Mouse (Mus musculus) c-Kit-positive CD71-positive TER-119-negative erythroid progenitor cells, embryonic 14.5 days (primary cell): ENCODE measurements around the gene 5730596B20Rik.

ENCODE experiments used
- DNase-seq: peaks from one replicate; pipeline ENCODE4 v3.0.0-alpha.2; 2013; ENCODE audit warnings: low read depth

5730596B20Rik gene

DNA sequence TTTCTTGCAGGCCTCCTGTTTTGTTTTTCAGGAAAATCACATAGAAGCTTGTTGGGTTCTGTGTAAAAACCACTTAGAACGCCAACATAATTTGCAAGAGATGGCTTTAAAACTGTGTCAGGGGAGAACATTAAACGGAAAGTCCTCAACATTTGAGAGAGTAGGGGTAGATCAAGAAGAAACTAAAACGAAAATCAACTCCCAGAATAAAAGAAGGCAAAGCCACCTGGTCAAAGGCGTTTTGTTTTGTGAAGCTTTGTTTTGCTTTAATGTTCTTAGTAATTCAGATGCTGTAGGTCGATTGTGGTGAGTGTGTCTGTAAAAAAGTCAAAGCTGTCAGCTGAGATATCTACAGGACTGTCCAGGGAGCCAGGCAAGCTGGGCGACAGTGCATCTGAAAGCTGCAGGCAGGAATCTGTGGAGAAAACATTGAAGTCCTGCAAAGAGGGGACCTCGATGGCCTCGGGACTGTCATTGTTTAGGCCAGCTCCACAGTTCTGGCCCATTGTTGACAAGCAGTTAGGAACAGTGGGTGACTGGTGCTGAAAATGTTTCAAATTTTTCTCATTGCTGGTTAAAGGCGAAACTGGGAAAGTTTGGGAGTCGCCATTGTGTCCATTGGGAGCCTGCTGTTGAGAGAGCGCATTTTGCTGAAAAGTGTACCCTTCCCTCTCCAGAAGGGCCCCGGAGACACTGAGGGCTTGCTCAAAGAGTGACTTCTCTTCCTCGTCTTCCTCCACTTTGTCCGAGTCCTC lies 14.5 kb upstream of the 5730596B20Rik start:
- no peak for DNase-seq

DNA sequence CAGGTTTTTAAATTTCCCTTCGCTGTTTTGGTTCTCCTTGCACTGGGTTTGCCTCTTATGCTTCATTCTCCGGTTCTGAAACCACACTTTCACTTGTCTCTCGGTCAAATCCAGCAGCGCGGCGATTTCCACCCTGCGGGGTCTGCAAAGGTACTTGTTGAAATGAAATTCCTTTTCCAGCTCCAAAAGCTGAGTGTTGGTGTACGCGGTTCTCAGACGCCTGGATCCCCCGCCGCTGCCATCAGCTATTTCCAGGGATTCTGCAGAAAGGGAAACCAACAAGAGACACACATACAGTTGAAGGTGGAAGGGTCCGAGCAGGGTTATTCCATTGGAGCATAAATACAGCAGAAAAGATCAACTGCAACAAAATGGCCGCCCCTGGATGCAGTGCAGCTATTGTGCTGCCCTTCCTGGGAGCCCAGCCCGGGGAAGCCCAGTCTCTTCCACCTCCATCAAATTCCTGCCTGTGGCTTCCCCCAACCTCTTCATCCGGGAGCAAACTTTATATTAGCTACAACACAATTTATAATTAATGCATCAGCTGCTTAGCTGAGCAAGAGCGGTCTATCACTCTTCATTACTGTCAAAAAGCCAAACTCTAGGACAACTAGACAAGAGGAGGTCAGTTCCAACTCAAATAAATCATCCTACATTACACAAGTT lies 13.8 kb upstream of the 5730596B20Rik start:
- DNase-seq, result no peak

DNA sequence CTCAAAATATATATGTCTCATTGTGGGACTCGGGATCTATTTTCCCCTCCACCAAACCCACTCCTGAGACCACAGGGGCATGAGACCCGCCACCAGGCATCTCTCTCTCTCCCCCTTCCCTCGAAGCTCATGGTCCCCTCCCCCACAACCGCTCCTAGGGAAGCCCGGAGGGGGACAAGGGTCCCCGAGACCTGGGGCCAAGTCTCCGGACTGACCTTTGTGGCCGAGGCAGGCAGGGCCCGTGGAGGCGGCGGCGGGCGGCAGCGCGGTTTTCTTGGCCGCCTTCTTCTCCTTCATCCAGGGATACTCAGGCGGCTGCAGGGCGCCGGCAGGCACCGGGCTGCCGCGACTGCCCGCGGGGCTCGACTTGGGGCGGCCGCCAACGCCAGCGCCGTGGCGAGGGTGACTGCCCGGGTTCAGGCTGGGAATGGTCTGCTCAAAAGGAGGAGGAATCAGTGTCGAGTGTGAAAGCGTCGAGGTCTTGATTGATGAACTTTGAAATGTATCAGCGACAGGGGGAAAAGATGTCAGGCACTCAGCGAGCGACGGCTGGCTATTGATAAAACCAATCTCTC lies 13.2 kb upstream of the 5730596B20Rik start:
- DNase-seq, result no peak

DNA sequence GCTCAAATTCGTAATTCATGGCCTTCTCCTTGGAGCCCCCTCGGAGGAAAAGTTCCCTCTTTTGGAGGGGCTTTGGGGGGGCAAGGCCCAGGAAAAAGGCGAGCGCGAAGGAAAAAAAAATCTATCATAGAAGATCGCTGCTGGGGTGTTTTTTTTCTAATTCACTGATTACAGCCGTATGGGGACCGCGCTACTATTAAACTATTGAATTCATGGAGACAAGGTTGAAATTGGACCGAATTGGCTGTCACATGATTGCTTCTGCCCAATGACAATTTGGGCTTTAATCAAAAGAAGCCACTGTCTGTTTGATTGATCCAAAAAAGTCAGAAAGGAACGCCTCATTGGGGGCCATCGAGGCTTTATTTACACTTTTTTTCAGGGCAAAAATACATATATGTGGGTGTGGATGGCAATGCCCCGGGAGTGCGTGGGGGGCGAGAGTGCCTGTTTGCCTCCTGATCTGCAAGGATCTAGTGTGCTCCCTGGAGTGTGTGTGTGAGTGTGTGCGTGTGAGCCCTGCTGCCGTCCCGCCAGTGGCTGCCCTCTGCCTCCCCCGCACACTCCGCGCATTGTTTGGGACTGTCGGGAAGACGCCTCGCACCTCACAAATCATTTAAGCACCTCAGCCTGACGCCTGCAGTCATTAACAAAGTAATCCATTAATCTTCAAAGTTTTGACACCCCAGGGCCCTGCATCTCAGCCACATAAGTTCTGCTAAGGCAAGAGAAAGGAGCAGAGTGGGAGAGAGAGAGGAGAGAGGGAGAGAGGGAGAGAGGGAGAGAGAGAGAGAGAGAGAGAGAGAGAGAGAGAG lies 12.5 kb upstream of the 5730596B20Rik start, which contains the start of gene Hoxa2:
TSS of gene Hoxa2 (minus strand) at position 206 of the 815 bp plus-strand sequence.
- DNase-seq, result no peak

DNA sequence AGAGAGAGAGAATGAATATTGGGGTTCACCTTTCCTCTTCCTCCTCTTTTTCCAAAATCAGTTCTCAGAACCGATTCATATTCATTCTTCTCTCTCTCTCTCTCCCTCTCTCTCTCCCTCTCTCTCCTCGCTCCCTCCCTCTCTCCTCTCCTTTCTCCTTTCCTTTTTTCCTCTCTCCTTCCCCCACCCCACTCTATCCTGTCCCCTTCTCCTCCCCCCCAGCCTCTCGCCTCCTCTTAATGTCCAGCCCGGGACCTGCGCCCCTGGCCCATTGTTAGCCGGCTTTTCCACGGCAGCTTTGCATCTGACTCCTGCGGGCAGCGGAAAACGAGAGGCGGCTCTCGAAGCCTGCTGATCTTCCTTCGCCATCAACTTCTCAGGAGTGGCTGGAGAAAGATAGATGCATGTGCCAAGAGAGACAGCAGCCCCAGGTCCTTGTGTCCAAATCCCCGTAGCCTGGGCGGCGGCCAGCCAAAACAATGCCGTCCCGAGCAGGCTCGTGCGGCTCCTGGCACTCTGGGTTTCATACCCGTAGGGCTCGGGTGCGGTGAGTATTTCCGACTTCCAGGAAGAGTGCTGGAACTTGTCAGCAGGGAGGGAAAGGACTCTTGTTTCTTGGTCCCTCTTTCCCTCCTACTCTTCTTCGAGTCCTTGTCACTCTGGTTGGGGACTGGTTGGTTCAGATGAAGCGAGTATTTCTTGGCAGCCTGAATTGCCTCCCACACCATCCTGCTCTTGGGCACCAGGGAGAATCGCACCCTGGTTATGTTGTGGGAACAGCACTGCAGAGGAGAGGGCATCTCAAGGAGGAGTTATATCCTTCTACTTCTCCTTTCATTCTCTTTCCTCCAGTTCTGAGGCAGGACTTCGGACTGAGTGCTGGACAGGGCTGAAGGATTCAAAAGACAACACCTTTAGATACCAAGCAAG lies 11.6 kb upstream of the 5730596B20Rik start:
- no peak for DNase-seq

DNA sequence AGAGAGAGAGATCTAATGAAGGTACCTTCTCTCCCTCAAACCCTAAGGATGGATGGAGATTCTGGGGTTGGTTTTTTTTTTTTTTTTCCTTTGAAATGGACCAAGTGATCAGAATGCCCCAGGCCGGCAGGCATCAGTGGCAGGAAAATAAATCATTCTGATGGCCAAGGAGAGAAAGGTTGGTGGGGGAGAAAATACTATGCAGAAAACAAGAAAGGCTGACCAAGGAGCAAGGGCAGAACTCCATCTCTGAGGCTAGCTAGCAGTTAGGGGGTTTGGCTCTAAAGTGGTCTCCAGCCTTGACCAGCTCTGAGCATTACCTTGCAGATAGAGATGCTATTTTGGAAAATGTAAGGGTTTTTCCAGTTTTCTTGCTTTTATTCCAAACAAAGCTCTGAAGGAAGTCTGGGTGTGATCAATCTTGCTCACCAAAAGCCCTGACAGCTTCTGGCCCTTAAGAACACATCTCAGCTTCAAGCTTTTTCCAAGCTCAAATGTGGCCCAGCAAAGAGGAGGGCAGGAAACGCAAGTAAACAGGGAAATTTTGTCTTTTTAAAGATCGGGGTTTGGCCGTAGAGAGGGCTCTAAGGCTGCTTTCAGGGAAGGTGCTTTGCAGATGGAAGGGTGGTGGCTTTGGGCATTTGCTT lies 10.7 kb upstream of the 5730596B20Rik start:
- no peak for DNase-seq

DNA sequence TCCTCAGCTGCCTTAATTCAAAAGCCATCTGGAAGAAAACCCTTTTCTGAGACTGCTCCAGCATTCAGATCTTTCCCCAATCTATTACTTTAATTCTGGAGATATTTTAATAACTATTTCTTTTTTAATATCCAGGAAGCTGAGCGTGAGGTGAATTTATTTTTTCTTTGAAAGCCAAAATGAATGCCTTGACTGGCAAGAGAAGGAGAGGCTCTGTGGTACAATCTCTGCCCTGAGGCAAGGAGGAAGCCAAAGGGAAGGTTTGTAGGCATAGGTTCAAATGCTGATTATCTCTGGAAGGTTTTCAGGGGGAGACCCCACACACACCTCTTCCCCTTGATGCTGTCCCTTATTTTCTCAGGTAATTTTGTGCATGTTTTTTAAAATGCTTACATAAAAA lies 10.1 kb upstream of the 5730596B20Rik start:
- no peak for DNase-seq

DNA sequence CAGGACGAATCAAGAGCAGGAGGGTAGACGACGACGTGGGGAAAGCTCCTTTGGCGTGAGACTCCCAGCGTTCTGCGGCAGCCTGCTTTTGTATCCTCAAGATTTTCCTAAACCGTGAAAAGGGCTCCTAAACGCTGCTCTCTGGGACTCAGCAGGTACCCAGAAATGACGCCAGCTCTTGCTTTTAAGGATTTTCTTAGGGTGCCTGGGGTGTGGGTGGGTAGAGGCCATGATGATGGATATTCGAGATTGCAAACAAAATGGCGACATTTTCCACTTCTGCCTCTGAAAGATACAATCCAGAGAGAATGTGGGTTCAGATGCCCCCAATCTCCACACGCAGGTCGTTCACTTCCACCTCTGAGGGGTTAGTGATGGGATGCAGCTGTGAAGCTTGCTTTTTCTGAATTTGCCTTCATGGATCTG lies 9.5 kb upstream of the 5730596B20Rik start:
- DNase-seq, result no peak

DNA sequence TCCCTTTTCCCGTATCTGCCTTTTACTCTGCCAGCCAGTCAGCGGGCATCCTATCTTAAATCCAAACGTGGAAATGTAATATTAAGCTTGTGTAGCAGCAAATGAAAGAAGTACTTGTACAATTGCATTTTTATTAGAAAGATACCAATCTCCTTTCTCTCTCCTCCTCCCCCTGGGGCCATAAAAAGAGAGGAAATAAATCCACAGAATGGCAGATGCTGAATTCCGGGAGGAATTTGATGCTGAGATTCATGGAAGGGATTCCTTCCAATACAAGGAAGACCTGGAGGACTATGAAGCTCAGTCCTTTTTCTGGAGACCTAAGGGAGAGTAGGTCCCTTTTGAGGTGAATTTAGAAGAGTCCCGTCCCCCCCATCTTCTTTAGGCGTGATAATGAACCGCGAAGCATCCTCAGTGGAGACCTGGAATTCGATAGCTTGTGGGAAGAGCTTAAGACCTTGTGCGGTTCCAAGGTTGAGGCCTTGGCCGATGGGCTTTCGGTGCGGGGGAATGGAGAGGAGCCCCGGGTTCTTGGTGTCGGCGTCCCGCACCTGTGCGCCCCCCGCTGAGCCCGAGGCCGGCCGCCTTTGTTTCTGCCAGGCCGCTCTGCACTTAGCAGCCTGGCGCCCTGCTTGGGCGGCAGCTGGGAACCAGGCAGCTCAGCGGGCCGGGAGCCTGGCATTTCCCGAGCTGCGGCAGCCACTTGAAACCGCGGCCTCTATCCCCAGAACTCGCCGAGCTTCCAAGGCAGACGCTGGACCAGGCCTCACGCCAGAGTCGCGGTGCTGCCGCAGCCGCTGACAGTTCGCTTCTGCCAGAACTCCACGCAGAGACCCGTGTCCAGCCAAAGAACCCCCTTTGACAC lies 8.9 kb upstream of the 5730596B20Rik start:
- DNase-seq, result no peak

DNA sequence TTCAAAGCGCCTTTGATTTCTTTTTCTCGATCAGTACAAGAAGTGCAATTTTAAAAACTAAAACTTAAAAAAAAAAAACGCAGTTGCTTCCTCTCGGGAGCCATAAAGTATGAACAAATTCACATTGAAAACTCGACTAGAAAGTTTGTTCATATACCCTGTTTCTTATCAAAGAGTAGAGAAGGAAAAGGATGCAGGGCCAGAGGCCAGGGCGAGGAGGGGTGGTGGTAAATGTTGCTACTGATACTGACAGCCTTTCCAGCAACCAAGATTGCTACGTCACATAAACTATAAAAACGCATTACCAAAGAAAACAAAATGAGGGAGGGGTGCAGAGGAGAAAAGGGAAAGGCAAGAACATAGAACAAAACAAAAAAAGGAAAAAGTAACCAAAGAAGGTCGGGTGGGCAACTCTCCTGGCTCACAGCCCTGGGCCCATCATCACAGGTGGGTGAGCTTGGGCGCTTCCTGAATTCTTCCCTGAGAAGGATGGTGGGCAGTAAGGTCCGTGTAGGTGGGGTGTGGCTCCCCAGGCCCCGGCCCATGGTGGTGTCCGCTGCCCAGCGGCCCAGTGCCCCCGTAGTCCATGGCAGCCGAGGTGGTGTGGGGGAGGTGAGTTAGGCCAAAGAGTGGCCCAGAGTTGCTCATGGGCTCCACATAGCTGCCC lies 7.7 kb upstream of the 5730596B20Rik start:
- DNase-seq, result no peak

DNA sequence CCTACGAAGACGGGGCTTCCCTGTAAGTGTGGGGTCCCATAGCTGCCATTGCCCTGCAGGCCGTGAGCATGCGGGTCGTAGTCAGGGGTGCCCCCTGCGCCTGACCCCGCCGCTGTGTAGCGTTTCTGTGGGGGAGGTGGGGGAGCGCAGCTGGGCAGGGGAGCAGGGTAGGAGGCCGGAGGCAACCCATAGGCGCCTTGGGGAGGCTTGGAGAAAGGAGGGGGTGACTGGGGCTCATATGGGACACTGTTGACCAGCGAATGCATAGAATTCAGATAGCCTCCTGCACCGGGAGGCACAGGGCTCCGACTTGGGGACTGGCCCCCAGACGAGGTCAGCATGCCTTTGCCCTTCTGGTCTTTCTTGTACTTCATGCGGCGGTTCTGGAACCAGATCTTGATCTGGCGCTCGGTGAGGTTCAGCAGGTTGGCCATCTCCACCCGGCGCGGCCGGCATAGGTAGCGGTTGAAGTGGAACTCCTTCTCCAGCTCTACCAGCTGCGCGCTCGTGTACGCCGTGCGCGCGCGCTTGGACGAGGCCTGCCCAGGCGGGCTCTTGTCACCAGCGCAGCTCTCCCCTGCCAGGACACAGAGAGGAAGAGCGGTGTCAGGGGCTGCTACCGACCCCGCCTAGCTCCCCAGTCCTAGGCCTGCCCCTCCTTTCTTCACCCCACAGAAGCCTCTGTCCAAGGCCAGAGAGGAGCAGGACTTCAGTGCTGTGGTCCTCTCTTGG lies 7.0 kb upstream of the 5730596B20Rik start:
- no peak for DNase-seq

DNA sequence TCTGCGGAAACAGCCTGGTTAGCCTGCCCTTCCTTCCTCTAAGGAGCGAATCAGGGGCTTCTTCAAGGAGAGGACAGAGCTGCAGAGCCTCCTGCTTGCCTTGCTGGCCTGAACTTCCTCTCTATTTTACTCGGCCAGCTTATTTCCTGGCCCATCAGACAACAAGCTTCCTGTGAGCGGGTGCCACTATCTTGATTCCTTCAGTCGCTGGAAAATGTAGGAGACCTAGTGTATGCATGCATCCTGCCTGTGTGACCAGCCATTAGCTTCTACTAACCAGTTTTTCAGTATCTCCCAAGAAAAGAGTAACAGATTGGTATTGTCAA lies 6.4 kb upstream of the 5730596B20Rik start:
- no peak for DNase-seq

DNA sequence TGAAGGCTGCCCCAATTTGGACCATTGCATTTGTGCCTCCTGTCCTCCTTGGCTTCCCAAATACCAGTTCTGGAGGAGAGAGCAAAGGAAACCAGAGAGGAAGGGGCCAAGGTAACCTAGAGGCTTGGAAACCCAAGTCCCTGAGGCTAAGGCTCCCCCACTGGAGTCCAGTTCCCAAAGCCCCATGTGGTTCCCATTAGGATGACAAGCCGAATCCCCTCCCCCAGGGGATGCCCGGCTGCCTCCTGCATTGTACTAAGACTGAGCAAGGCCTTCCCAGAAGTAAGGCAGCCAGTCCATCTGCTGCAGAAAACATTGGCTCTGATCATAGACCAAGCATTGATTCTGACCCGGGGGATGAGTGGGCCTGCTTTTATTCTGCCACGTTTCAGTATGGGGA lies 6.0 kb upstream of the 5730596B20Rik start:
- no peak for DNase-seq

DNA sequence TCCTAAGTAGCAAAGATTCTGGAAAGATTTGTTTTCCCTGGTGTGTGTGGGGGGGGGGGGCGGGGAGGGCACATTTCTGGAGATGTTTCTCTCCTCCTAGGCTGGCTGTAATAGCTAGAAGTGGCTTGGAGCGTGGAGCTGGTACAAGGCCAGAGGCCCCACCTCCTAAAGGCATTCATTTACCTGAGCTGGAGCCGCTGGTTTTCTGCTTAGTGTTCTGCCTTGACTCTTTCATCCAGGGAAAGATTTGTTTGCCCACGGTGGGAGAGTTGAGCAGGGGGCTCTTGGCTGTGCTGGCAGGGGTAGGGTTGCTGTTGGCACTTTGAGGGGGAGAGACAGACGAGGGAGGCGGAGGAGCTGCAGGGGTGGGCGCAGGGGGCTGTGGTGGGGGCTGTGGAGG lies 5.4 kb upstream of the 5730596B20Rik start:
- no peak for DNase-seq

DNA sequence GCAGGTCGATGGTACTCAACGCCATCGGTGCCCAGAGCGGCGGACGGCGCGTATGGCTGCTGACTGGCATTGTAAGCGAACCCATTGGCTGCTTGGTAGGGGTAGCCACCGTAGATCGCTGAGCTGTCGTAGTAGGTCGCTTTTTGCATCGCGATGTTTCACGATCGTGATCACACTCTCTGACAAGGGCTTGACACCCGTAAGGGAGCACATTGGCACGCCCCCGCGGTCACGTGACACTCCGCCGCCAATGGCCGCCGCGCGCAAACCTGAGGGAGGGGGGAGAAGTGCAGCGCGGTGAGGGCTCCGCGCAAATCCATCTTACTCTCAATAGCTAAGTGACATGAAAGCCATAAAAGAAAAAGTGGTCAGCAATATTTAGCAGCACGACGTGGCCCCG lies 4.8 kb upstream of the 5730596B20Rik start:
- DNase-seq, result no peak

DNA sequence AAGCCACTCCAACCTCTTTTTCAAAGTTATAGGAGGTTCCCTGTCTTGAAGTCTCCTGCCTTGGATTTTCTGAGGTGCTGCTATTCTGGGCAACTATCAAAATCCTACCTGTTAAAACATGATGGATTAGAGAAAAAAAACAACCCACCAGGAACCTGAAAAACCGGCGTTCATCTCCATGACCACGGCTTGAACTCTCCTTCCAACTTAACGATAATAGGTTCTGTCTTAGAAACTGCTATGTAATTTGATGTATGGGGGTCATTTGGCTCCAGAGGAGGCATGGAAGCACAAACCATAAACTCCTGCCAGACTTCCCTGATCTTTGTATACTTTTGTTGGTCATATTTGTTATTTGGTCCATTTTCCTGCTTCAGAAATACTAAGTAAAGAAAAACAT lies 3.6 kb upstream of the 5730596B20Rik start:
- no peak for DNase-seq

DNA sequence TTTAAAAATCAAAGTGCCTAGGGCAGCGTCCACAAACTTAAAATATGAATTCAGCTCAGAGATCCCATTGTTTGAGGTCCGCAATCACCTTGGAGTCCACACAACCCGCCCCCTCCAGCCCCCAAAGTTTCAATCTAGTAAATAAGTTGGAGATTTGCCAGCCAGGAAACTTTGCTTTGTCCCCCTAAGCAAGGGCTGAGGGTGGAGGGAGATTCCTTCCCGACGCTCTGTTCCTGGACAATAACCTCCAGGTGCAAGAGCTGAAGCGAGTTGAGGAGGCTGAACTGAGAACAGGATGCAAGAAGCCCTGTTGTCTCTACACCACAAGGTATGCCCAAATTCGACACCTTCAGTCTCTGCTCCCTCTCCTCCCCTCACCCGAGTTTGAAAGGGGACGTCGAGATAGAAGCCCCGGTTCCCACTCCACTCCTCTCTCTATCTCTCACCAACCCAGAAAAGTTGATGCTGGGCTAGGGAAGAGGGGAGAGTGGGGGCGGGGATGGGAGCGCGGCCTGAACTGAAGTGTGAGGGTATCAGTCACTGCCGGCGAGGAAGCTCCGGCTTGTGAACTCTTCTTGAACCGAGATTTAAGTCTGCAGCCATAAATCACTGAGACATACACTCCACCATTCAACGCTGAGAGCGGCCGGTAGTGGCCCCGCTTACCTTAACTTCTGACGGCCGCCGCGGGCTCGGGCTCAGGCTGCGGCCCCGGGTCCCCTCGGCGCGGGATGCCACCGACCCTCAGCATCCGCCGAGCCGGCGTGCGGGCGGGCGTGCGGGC lies 2.1 kb upstream of the 5730596B20Rik start:
- DNase-seq, result no peak

DNA sequence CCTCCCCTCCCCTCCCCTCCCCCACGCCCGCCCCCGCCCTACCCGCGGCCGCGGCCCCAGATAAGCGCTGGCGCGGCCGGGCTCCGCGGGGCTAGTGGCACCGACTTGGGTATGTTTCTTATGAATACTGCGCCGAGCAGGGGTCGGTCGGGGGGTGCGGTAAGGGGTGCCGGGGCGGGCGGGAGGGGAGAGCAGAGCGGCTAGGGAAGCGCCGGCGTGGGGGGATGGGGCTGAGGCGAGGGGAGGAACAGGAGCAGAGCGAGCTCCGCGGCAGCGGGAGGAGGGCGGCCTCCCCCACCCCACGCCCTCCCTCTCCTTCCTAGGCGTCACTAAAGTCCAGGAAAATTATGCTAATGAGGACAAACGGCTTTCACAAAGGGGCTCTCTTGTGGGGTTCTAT lies 1.4 kb upstream of the 5730596B20Rik start:
- DNase-seq, result no peak
